18 mouse cellular contexts compared by ENCODE assay signal in genomic region chr11:101182771-101183517, GRCm38 (mm10). TPM values are rescaled to one million over a fixed set of nuclear protein-coding genes. Genes with fewer than 3 reads are reported as not detected.
DNase-seq lines count a peak whose midpoint lies in the region; ATAC-seq and TF ChIP-seq lines count a peak whose summit lies in the region.
"Had no signal": no experiment of that assay in that cellular context is flagged by ENCODE, and none has a peak within 500 bp of the region (broad histone marks: within the 10 kb centered on the region; RNA-seq: fewer than 3 reads in every experiment).

No protein-coding gene starts in this region.

- 0 out of 2 replicates have a peak overlapping the region, but pooled peaks have one; percentile 5 for H3K9ac ChIP-seq in heart, embryonic 13.5 days
- H3K9ac ChIP-seq in heart, embryonic 12.5 days: no peak overlapping the region
- H3K9ac ChIP-seq: stomach, embryonic 15.5 days had no signal

- no peaks in the 10 kb centered on the region for H3K27me3 ChIP-seq in cerebellum, adult 2 months (ENCODE audit: control insufficient read depth, insufficient read depth, low read length)
- peaks cover 37% of the 10 kb centered on the region for H3K27me3 ChIP-seq in heart, embryonic 13.5 days (replicated peaks)
- H3K27me3 ChIP-seq in heart, embryonic 12.5 days (replicated peaks): peaks cover 25% of the 10 kb centered on the region
- H3K27me3 ChIP-seq: CH12.LX had no signal

- DNase-seq in cerebellum, adult 2 months: peak in 1 of 2 experiments; percentile 56
- no peak for DNase-seq in cerebellum, postnatal 4 days (ENCODE audit: low spot score in 2 of 2)
- DNase-seq in left cerebral cortex, postnatal 4 days: peak; percentile 69
- DNase-seq in left cerebral cortex, adult 18-20 months (ENCODE audit: low spot score in 2 of 2): no peak
- peak; percentile 69 to 73 for DNase-seq in cerebellum, postnatal 14 days
- no peak for DNase-seq in thymus, postnatal 25 days
- DNase-seq: kidney, adult 8-10 months; lung, adult 2 months; lung, postnatal 36 days; thymus, adult 2 months had no signal

- H3K4me1 ChIP-seq in cerebellum, adult 2 months (ENCODE audit: control insufficient read depth, insufficient read depth, low read length): peaks cover 66% of the 10 kb centered on the region
- peaks cover 4% of the 10 kb centered on the region; the same call in 1 of the 2 replicates for H3K4me1 ChIP-seq in heart, embryonic 13.5 days
- H3K4me1 ChIP-seq in heart, embryonic 12.5 days (replicated peaks): no peaks in the 10 kb centered on the region

- no peak overlapping the region for H3K4me3 ChIP-seq in cerebellum, adult 2 months (replicated peaks; ENCODE audit: insufficient read depth, low read depth, low read length)
- no peak overlapping the region for H3K4me3 ChIP-seq in heart, embryonic 13.5 days
- no peak overlapping the region for H3K4me3 ChIP-seq in heart, embryonic 12.5 days
- H3K4me3 ChIP-seq: erythroblast, embryonic 14.5 days; stomach, embryonic 15.5 days had no signal

- TF ChIP-seq CTCF in cerebellum, adult 2 months (IDR thresholded peaks at IDR 0.05; ENCODE audit: borderline replicate concordance, insufficient read depth, low read depth, low read length): no peak

- peaks cover 7% of the 10 kb centered on the region; the same call in 1 of the 2 replicates for H3K36me3 ChIP-seq in heart, embryonic 13.5 days
- H3K36me3 ChIP-seq in heart, embryonic 12.5 days: no peaks in the 10 kb centered on the region; the same call in 1 of the 2 replicates

- intact Hi-C loops in left cerebral cortex, postnatal 4 days (cut with DNase I): no loop called here

- H3K4me2 ChIP-seq in heart, embryonic 13.5 days: no peak overlapping the region
- H3K4me2 ChIP-seq in heart, embryonic 12.5 days: no peak overlapping the region
- H3K4me2 ChIP-seq: stomach, embryonic 15.5 days had no signal

- ATAC-seq in heart, embryonic 13.5 days (ENCODE audit: extremely low read depth, insufficient number of reproducible peaks, low FRiP score, low TSS enrichment): no peak
- ATAC-seq in heart, embryonic 12.5 days (ENCODE audit: insufficient number of reproducible peaks, low FRiP score): no peak

- peak overlapping the region; percentile 74 for H3K27ac ChIP-seq in cerebellum, adult 2 months (ENCODE audit: insufficient read depth, low read length)
- no peak overlapping the region for H3K27ac ChIP-seq in heart, embryonic 13.5 days (replicated peaks)
- H3K27ac ChIP-seq in heart, embryonic 12.5 days (ENCODE audit: poor library complexity, severe bottlenecking): no peak overlapping the region
- H3K27ac ChIP-seq: stomach, embryonic 15.5 days had no signal

- TF ChIP-seq POLR2A in cerebellum, adult 2 months (IDR thresholded peaks at IDR 0.05; ENCODE audit: borderline replicate concordance, insufficient read depth, low read length): no peak

- WGBS in cerebellum, adult 2 months: 10% methylated on average over 14 of the region's 14 CpGs
- WGBS in heart, embryonic 13.5 days: 63% methylated on average over 14 of the region's 14 CpGs
- WGBS in heart, embryonic 12.5 days: 69% methylated on average over 14 of the region's 14 CpGs

- no peaks in the 10 kb centered on the region for H3K9me3 ChIP-seq in heart, embryonic 13.5 days
- H3K9me3 ChIP-seq in heart, embryonic 12.5 days (replicated peaks): no peaks in the 10 kb centered on the region
- H3K9me3 ChIP-seq: stomach, embryonic 15.5 days had no signal

RNA-seq across cellular contexts. Expression of gene Ccr10, which starts 7.7 kb away (rescaled TPM):
- 0.82 and 1.0 TPM in 2 replicates for polyA plus RNA-seq in cerebellum, adult 2 months (2012; rRNA removed)
- 0.19 and 0.33 TPM in 2 replicates for polyA plus RNA-seq in heart, embryonic 13.5 days (2015; fragmentation: Nextera tagmentation; extraction: Ambion mirVana)
- 0.15 and 0.36 TPM in 2 replicates for polyA plus RNA-seq in heart, embryonic 12.5 days (2016; fragmentation: Nextera tagmentation; extraction: Ambion mirVana)
- total RNA-seq in left cerebral cortex, postnatal 4 days (2021): not detected
- under 1 TPM in 1 of 2 experiments, not detected in 1; 0.28 TPM for total RNA-seq in left cerebral cortex, adult 18-20 months (2021)
- total RNA-seq: gastrocnemius, adult 8-10 months; heart, adult 18-20 months; liver, adult 2 months had no signal

RNA-seq across cellular contexts. Expression of gene Plekhh3, which starts 11.8 kb away (rescaled TPM):
- 67.6 and 71.0 TPM in 2 replicates for polyA plus RNA-seq in cerebellum, adult 2 months (2012; rRNA removed)
- polyA plus RNA-seq in heart, embryonic 13.5 days (2015; fragmentation: Nextera tagmentation; extraction: Ambion mirVana): 7.6 and 8.5 TPM in 2 replicates
- polyA plus RNA-seq in heart, embryonic 12.5 days (2016; fragmentation: Nextera tagmentation; extraction: Ambion mirVana): 10.4 and 10.6 TPM in 2 replicates
- total RNA-seq in left cerebral cortex, postnatal 4 days (2021): 1 to 10 TPM; 5.6 to 6.1 TPM
- total RNA-seq in left cerebral cortex, adult 18-20 months (2021): 10 to 100 TPM; 14.2 to 16.7 TPM

RNA-seq across cellular contexts. Expression of gene Cntnap1, which starts 12.6 kb away (rescaled TPM):
- polyA plus RNA-seq in cerebellum, adult 2 months (2012; rRNA removed): 151 and 169 TPM in 2 replicates
- polyA plus RNA-seq in heart, embryonic 13.5 days (2015; fragmentation: Nextera tagmentation; extraction: Ambion mirVana): 0.52 and 0.55 TPM in 2 replicates
- polyA plus RNA-seq in heart, embryonic 12.5 days (2016; fragmentation: Nextera tagmentation; extraction: Ambion mirVana): 0.37 and 0.71 TPM in 2 replicates
- total RNA-seq in left cerebral cortex, postnatal 4 days (2021): 1 to 10 TPM; 4.8 to 7.4 TPM
- total RNA-seq in left cerebral cortex, adult 18-20 months (2021): 100 to 1,000 TPM; 158 to 160 TPM

RNA-seq across cellular contexts. Expression of gene Tubg2, which starts 27.2 kb away (rescaled TPM):
- polyA plus RNA-seq in cerebellum, adult 2 months (2012; rRNA removed): 44.3 and 47.8 TPM in 2 replicates
- polyA plus RNA-seq in heart, embryonic 13.5 days (2015; fragmentation: Nextera tagmentation; extraction: Ambion mirVana): 3.1 and 4.3 TPM in 2 replicates
- polyA plus RNA-seq in heart, embryonic 12.5 days (2016; fragmentation: Nextera tagmentation; extraction: Ambion mirVana): 3.3 and 3.6 TPM in 2 replicates
- total RNA-seq in left cerebral cortex, postnatal 4 days (2021): 10 to 100 TPM; 38.6 to 41.6 TPM
- total RNA-seq in left cerebral cortex, adult 18-20 months (2021): 10 to 100 TPM; 48.6 to 54.5 TPM
- total RNA-seq: liver, adult 2 months had no signal
- polyA plus RNA-seq: erythroblast, embryonic 14.5 days had no signal

RNA-seq across cellular contexts. Expression of gene Ezh1, which starts 43.3 kb away (rescaled TPM):
- polyA plus RNA-seq in cerebellum, adult 2 months (2012; rRNA removed): 64.4 and 70.7 TPM in 2 replicates
- 11.6 and 11.7 TPM in 2 replicates for polyA plus RNA-seq in heart, embryonic 13.5 days (2015; fragmentation: Nextera tagmentation; extraction: Ambion mirVana)
- polyA plus RNA-seq in heart, embryonic 12.5 days (2016; fragmentation: Nextera tagmentation; extraction: Ambion mirVana): 14.9 and 16.1 TPM in 2 replicates
- total RNA-seq in left cerebral cortex, postnatal 4 days (2021): 10 to 100 TPM; 34.3 to 36.6 TPM
- 10 to 100 TPM; 55.7 to 62.7 TPM for total RNA-seq in left cerebral cortex, adult 18-20 months (2021)

Comparison
In these comparisons a context has a peak if more than half of its experiments do, and no peak if none do; other contexts are left out.
1. DNase-seq: peak in left cerebral cortex, postnatal 4 days (single experiment) and cerebellum, postnatal 14 days (2 of 2); none in cerebellum, postnatal 4 days (0 of 2), left cerebral cortex, adult 18-20 months (0 of 2) and thymus, postnatal 25 days (single experiment).
2. RNA of gene Cntnap1, which starts 12.6 kb away (polyA plus RNA-seq): 151 to 169 TPM in cerebellum, adult 2 months; 0.52 to 0.55 TPM in heart, embryonic 13.5 days and 0.37 to 0.71 TPM in heart, embryonic 12.5 days; every median in the first group is over 10 times any median in the second.